Mouse (Mus musculus) spleen, adult 2 months (tissue): Measurements from ENCODE around the gene Meis2. TPM values are rescaled to one million over a fixed set of nuclear protein-coding genes. Genes with fewer than 3 reads are reported as not detected.

Experiments
- DNase-seq, 2 experiments: peaks; one replicate each; pipeline versions ENCODE4 v3.0.0 to v3.0.0-alpha.2; 2012 to 2021; ENCODE audit warnings: low spot score in 2 of 2, low read depth in 1 of 2
- H3K27ac ChIP-seq: fragments of 200-500 bp; 2 replicates; pipeline ENCODE4 v1.5.1; 2012; ENCODE audit warnings: low read length, inconsistent platforms; ENCODE audit not compliant: insufficient read depth
- H3K27me3 ChIP-seq: fragments of 200-500 bp; 2 replicates; pipeline ENCODE4 v1.6.1; 2012; ENCODE audit warnings: mild to moderate bottlenecking, moderate library complexity, low read length, inconsistent platforms; ENCODE audit not compliant: control insufficient read depth, insufficient read depth
- H3K36me3 ChIP-seq: fragments of 200-500 bp; 2 replicates; pipeline ENCODE4 v1.6.1; 2012; ENCODE audit warnings: mild to moderate bottlenecking, low read length, inconsistent platforms; ENCODE audit not compliant: control insufficient read depth, insufficient read depth
- H3K4me1 ChIP-seq: fragments of 200-500 bp; 2 replicates; pipeline ENCODE4 v1.6.1; 2011; ENCODE audit warnings: inconsistent platforms; ENCODE audit not compliant: control insufficient read depth, insufficient read depth, insufficient read length
- H3K4me3 ChIP-seq: fragments of 200-500 bp; 2 replicates; pipeline ENCODE4 v1.5.1; 2011; ENCODE audit warnings: mild to moderate bottlenecking, inconsistent platforms; ENCODE audit not compliant: insufficient read depth, insufficient read length; ENCODE audit errors: extremely low read depth
- CTCF ChIP-seq: fragments of 200-500 bp; IDR thresholded peaks from 2 replicates; pipeline ENCODE4 v1.5.1; 2011; ENCODE audit warnings: mild to moderate bottlenecking, inconsistent platforms; ENCODE audit not compliant: insufficient read depth, insufficient read length, insufficient replicate concordance; ENCODE audit errors: extremely low read depth
- POLR2A ChIP-seq: fragments of 200-500 bp; IDR thresholded peaks from 2 replicates; pipeline ENCODE4 v1.6.1; 2011; ENCODE audit warnings: low read depth, low read length, inconsistent platforms
- WGBS: fragments of 180-500 bp; shearing (Covaris S2); methylation state at CpG from one replicate; pipeline ENCODE4 v1.1.7; 2018; 5-methylcytosine and 5-hydroxymethylcytosine counted together
- polyA plus RNA-seq: library from polyadenylated mRNA; depleted of rRNA; stranded (reverse); fragments of >200 nt; gene quantifications from 2 replicates; pipeline ENCODE4 v1.2.3, GENCODE M21; 2012

Meis2 gene
- polyA plus RNA-seq, 1 experiment = 3.2 TPM

- no peak for DNase-seq
- 81% methylated on average over 4 of the region's 4 CpGs for WGBS
- no peak overlapping the region for H3K4me3 ChIP-seq
- no peak overlapping the region for H3K27ac ChIP-seq
- no peaks in the 10 kb centered on the region for H3K4me1 ChIP-seq
- no peaks in the 10 kb centered on the region for H3K36me3 ChIP-seq
- H3K27me3 ChIP-seq = no peaks in the 10 kb centered on the region
- TF ChIP-seq POLR2A (no peak), CTCF (no peak)
These were observed 77.2 kb downstream of the Meis2 start for GRCm38 (mm10) chr2:115988448-115988847.

- TF ChIP-seq CTCF = no peak
- TF ChIP-seq POLR2A = no peak
- no peaks in the 10 kb centered on the region for H3K4me1 ChIP-seq
- H3K4me3 ChIP-seq = no peak overlapping the region
- no peak for DNase-seq
- 34% methylated on average over 9 of the region's 9 CpGs for WGBS
- no peaks in the 10 kb centered on the region for H3K36me3 ChIP-seq
- H3K27ac ChIP-seq = no peak overlapping the region
- H3K27me3 ChIP-seq = no peaks in the 10 kb centered on the region
These were observed 80.7 kb downstream of the Meis2 start for GRCm38 (mm10) chr2:115984952-115985351.

GRCm38 (mm10) chr2:115984487-115984886 lies 81.2 kb downstream of the Meis2 start:
- no peak overlapping the region for H3K27ac ChIP-seq
- DNase-seq = no peak
- H3K27me3 ChIP-seq = no peaks in the 10 kb centered on the region
- no peak overlapping the region for H3K4me3 ChIP-seq
- 77% methylated on average over 4 of the region's 4 CpGs for WGBS
- H3K4me1 ChIP-seq = no peaks in the 10 kb centered on the region
- no peak for TF ChIP-seq POLR2A
- no peak for TF ChIP-seq CTCF
- H3K36me3 ChIP-seq = no peaks in the 10 kb centered on the region

GRCm38 (mm10) chr2:115980490-115980889 lies 85.1 kb downstream of the Meis2 start:
- no peak for DNase-seq
- TF ChIP-seq CTCF (no peak), POLR2A (no peak)
- Histone ChIP-seq H3K27me3 (no peaks in the 10 kb centered on the region), H3K4me1 (no peaks in the 10 kb centered on the region), H3K27ac (no peak overlapping the region), H3K36me3 (no peaks in the 10 kb centered on the region), H3K4me3 (no peak overlapping the region)

GRCm38 (mm10) chr2:115979683-115980476 lies 85.8 kb downstream of the Meis2 start:
- H3K4me1 ChIP-seq = no peaks in the 10 kb centered on the region
- DNase-seq = no peak
- H3K27me3 ChIP-seq = no peaks in the 10 kb centered on the region
- TF ChIP-seq CTCF (no peak), POLR2A (no peak)
- no peak overlapping the region for H3K4me3 ChIP-seq
- no peak overlapping the region for H3K27ac ChIP-seq
- H3K36me3 ChIP-seq = no peaks in the 10 kb centered on the region
- WGBS = 83% methylated on average over 14 of the region's 14 CpGs

- Histone ChIP-seq H3K27me3 (no peaks in the 10 kb centered on the region), H3K4me3 (no peak overlapping the region), H3K36me3 (no peaks in the 10 kb centered on the region), H3K27ac (no peak overlapping the region), H3K4me1 (no peaks in the 10 kb centered on the region)
- 51% methylated on average over 5 of the region's 5 CpGs for WGBS
- TF ChIP-seq CTCF = no peak
- no peak for TF ChIP-seq POLR2A
- no peak for DNase-seq
These were observed 87.0 kb downstream of the Meis2 start for GRCm38 (mm10) chr2:115978666-115979065.

- H3K4me1 ChIP-seq = no peaks in the 10 kb centered on the region
- no peaks in the 10 kb centered on the region for H3K36me3 ChIP-seq
- no peak for TF ChIP-seq POLR2A
- TF ChIP-seq CTCF = no peak
- no peaks in the 10 kb centered on the region for H3K27me3 ChIP-seq
- DNase-seq = no peak
- no peak overlapping the region for H3K27ac ChIP-seq
- WGBS = 89% methylated on average over 3 of the region's 3 CpGs
- H3K4me3 ChIP-seq = no peak overlapping the region
These were observed 94.3 kb downstream of the Meis2 start for GRCm38 (mm10) chr2:115971296-115971805.
